Mouse (Mus musculus) kidney, adult 2 months (tissue): ENCODE measurements around the gene Ccr8. TPM values are rescaled to one million over a fixed set of nuclear protein-coding genes. Genes with fewer than 3 reads are reported as not detected.

Experiments
- DNase-seq: peaks from one replicate; pipeline ENCODE4 v3.0.0; 2021
- H3K27ac ChIP-seq: fragments of 200-500 bp; 2 replicates; pipeline ENCODE4 v1.5.1; 2012; ENCODE audit warnings: low read depth, low read length, control low read depth, inconsistent platforms; ENCODE audit not compliant: insufficient read depth
- H3K27me3 ChIP-seq: fragments of 200-500 bp; replicated peaks from 2 replicates; pipeline ENCODE4 v1.6.1; 2012; ENCODE audit warnings: mild to moderate bottlenecking, moderate library complexity, low read length, inconsistent platforms; ENCODE audit not compliant: control insufficient read depth, insufficient read depth
- H3K36me3 ChIP-seq: fragments of 200-500 bp; 2 replicates; pipeline ENCODE4 v1.6.1; 2012; ENCODE audit warnings: mild to moderate bottlenecking, moderate library complexity, low read length, inconsistent platforms; ENCODE audit not compliant: control insufficient read depth, insufficient read depth
- H3K4me1 ChIP-seq: fragments of 200-500 bp; 2 replicates; pipeline ENCODE4 v1.6.1; 2011; ENCODE audit warnings: low read length; ENCODE audit not compliant: control insufficient read depth, insufficient read depth
- H3K4me3 ChIP-seq: fragments of 200-500 bp; 2 replicates; pipeline ENCODE4 v1.5.1; 2011; ENCODE audit warnings: mild to moderate bottlenecking, low read depth, low read length, control low read depth; ENCODE audit not compliant: insufficient read depth
- CTCF ChIP-seq: fragments of 200-500 bp; conservative IDR thresholded peaks from 2 replicates; pipeline ENCODE4 v1.5.1; 2011; ENCODE audit warnings: low read depth, mild to moderate bottlenecking, control low read depth, low read length, moderate library complexity, mixed read lengths; ENCODE audit not compliant: insufficient read depth, insufficient read length
- POLR2A ChIP-seq: fragments of 200-500 bp; IDR thresholded peaks from one replicate; pipeline ENCODE4 v1.6.1; 2011; ENCODE audit warnings: low read depth, low read length, control low read depth
- WGBS: fragments of 180-500 bp; shearing (Covaris S2); methylation state at CpG from one replicate; pipeline ENCODE4 v1.1.7; 2018; 5-methylcytosine and 5-hydroxymethylcytosine counted together
- polyA plus RNA-seq: library from polyadenylated mRNA; depleted of rRNA; stranded (reverse); fragments of >200 nt; gene quantifications from 2 replicates; pipeline ENCODE4 v1.2.3, GENCODE M21; 2012

The Ccr8 gene
- polyA plus RNA-seq, 1 experiment: 0.33 TPM

DNA sequence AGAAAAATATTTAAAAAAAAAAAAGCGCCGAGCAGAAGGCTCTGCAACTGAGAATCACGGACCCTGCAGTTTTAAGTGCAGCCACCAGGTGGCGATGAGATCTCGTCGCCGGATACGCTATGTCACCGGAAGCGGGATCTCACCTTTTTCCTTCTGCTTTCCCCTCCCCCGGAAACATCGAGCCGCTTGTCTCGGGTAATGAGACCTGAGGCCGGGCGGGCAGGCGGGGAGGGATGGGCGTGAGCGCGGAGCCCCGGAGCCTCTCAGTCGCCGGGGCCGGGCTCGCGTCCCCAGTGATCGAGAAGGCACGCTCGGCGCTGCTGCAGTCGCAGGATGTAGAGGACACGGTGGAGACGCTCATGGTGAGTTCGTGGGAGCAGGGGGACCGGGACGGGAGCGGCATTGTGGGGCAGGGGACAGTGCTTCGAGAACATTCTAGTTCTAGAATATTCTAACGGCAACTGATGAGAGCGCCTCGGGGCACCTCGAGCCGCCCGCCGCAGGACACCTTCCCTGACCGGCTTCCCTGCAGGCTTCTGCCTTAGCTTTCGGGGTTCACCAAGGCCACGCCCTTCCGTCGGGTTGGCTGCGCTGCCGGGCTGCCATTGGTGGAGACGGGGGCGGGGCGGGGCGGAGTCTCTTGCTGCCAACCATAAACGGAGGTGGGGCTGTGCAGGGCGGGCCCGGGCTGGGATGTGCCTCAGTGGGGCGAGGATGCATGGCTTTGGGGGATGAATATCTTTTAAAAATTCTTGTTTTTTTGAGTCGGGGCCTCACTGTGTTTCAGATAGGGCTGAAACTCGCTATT, 18.5 kb downstream of the Ccr8 start, which contains the start of gene Slc25a38:
Slc25a38 (plus strand) TSS at position 164 of the 808 bp plus-strand sequence.
- DNase-seq: peak; percentile 98
- WGBS: under 1% methylated on average over 62 of the region's 62 CpGs
- Histone ChIP-seq H3K27me3 (no peaks in the 10 kb centered on the region), H3K4me1 (peaks cover 7% of the 10 kb centered on the region; the same call in 1 of the 2 replicates), H3K4me3 (peak within 1 kb of the TSS; percentile 97), H3K36me3 (no peaks in the 10 kb centered on the region), H3K27ac (peak within 1 kb of the TSS; percentile 98)
- TF ChIP-seq POLR2A: peak; percentile 30
- TF ChIP-seq CTCF: peak; percentile 83

DNA sequence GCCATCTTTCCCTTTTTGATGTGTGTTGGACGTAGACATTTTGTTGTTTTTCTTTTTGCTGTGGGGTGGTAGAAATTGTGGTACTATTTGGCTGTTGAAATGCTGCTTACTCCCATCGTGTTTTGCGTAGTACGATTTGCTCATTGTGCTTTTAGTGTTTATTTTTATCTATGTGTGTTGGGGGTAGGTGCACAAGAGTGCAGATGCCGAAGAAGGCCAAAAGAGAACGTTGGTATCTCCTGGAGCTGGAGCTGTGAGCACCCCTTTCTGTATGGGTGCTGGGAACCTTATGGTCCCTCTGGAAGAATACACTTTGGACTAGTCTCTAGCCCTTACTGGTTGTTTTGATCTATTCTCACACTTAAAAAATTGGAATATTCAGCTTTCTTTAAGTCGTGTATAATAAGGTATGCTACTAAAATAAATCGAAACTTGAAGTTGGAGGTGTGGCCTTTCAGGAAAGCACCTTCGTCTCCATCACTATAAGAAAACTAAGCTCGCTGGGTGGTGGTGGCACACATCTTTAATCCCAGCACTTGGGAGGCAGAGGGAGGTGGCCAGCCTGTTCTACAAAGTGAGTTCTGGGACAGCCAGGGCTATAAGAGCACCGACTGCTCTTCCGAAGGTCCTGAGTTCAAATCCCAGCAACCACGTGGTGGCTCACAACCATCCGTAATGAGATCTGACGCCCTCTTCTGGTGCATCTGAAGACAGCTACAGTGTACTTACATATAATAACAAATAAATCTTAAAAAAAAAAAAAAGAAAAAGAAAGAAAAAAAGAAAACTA, 19.4 kb downstream of the Ccr8 start:
- WGBS: 73% methylated on average over 15 of the region's 15 CpGs
- H3K4me3 ChIP-seq: peak overlapping the region; percentile 97

DNA sequence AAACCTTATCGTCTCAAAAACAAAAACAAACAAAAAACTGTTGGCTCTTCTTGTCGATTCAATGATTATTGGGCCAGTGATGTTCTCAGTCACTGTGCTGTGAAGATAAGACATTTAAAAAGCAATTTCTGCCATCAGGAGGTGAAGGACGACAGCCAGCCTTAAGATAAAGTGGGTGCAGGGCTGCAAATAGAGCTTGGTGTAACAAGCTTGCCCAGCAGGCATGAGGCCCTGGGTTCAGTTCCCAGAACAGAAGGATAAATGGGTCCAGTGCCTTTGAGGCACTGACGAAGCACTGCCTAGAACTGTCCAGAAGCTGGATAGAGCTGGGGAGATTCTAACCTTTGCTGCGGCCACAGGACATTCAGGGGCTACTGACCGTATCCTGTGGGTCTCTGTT, 20.6 kb downstream of the Ccr8 start:
- Histone ChIP-seq H3K27ac (no peak overlapping the region), H3K36me3 (no peaks in the 10 kb centered on the region), H3K27me3 (no peaks in the 10 kb centered on the region), H3K4me1 (peaks cover 7% of the 10 kb centered on the region; the same call in 1 of the 2 replicates), H3K4me3 (no peak overlapping the region)
- 95% methylated on average over 6 of the region's 6 CpGs for WGBS
- TF ChIP-seq CTCF (no peak), POLR2A (no peak)
- DNase-seq: no peak

More for the DNA sequence above, 19.4 kb downstream of the Ccr8 start:
- DNase-seq: no peak
- Histone ChIP-seq H3K27me3 (no peaks in the 10 kb centered on the region), H3K27ac (peak overlapping the region; percentile 98), H3K4me1 (peaks cover 7% of the 10 kb centered on the region; the same call in 1 of the 2 replicates), H3K36me3 (no peaks in the 10 kb centered on the region)
- TF ChIP-seq CTCF (no peak), POLR2A (no peak)

DNA sequence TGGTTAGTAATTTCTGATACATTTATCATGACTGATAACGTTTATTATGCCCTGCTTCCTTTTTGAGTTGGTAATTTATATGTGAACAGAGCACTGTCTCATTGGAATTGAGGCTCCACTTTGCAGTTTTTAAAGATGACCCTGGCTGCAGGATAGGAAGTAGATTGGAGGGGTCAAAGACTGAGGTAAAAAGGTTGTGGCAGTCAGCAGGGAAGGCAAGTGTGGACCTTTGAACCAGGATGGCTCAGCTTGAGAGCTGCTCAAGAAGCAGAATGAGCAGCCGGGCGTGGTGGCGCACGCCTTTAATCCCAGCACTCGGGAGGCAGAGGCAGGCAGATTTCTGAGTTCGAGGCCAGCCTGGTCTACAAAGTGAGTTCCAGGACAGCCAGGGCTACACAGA, 21.5 kb downstream of the Ccr8 start:
- H3K27ac ChIP-seq: no peak overlapping the region
- no peak overlapping the region for H3K4me3 ChIP-seq
- DNase-seq: peak; percentile 47
- no peak for TF ChIP-seq CTCF
- TF ChIP-seq POLR2A: no peak
- H3K27me3 ChIP-seq: no peaks in the 10 kb centered on the region
- H3K36me3 ChIP-seq: no peaks in the 10 kb centered on the region
- WGBS: 66% methylated on average over 7 of the region's 7 CpGs
- H3K4me1 ChIP-seq: peaks cover 7% of the 10 kb centered on the region; the same call in 1 of the 2 replicates

DNA sequence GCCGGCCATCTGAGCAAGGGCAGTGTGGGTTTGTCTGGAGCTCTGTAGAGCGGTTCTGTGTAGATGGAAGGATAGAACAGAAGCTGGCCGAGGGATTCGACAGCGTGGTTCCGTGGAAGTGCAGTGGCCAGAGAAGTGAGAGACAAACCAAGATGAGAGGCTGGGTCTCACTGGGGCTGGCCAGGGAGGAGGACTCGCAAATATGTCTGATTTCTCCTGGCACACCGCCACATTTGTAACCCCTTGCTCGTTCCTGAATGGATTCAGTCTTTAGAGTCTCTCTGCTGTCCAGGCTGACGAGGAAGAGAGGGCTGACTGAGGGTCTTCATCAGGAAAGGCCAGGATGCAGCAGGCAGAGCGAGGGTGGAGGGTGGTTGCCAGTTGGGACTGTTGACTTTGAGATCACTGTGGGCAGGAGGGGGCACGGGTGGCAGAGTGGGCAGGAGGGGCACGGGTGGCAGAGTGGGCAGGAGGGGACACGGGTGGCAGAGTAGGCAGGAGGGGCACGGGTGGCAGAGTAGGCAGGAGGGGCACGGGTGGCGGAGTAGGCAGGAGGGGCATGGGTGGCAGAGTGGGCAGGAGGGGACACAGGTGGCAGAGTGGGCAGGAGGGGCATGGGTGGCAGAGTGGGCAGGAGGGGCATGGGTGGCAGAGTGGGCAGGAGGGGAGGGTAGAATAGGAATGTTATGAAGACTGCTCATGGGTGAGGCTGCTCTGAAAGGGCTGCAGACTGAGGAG, 22.3 kb downstream of the Ccr8 start:
- Histone ChIP-seq H3K36me3 (no peaks in the 10 kb centered on the region), H3K27me3 (no peaks in the 10 kb centered on the region), H3K27ac (no peak overlapping the region), H3K4me3 (no peak overlapping the region), H3K4me1 (peaks cover 7% of the 10 kb centered on the region; the same call in 1 of the 2 replicates)
- TF ChIP-seq POLR2A (no peak), CTCF (no peak)
- 84% methylated on average over 17 of the region's 17 CpGs for WGBS
- no peak for DNase-seq

DNA sequence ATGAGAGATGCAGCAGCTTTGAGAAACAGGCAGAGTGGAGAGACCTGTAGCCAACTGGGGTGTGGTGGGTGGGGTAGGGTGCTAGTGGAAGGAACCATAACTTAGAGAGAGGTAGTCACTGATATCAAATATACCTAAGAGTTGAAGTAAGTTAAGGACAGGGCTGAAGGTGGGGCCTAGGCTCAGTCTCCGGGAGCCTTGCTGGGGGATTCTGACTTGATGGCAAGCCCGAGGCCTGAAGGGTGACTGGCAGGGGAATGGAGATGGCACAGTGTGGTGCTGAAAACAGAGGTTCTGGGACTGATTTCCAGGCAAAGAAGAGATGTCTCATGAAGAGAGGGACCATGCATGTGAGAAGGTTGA, 22.9 kb downstream of the Ccr8 start:
- 96% methylated on average over 2 of the region's 2 CpGs for WGBS
- Histone ChIP-seq H3K27ac (no peak overlapping the region), H3K36me3 (no peaks in the 10 kb centered on the region), H3K27me3 (no peaks in the 10 kb centered on the region), H3K4me3 (no peak overlapping the region), H3K4me1 (peaks cover 7% of the 10 kb centered on the region; the same call in 1 of the 2 replicates)
- DNase-seq: no peak
- no peak for TF ChIP-seq CTCF
- TF ChIP-seq POLR2A: no peak
